Mouse (Mus musculus) lung, adult 2 months (tissue): ENCODE data around the gene Nod1. TPM values are rescaled to one million over a fixed set of nuclear protein-coding genes. Genes with fewer than 3 reads are reported as not detected.

Experiments
- DNase-seq: peaks from one replicate; pipeline ENCODE4 v3.0.0; 2022
- H3K4me1 ChIP-seq: fragments of 200-500 bp; 2 replicates; pipeline ENCODE4 v1.6.1; 2011; ENCODE audit warnings: low read length; ENCODE audit not compliant: control insufficient read depth, insufficient read depth
- H3K4me3 ChIP-seq: fragments of 200-500 bp; replicated peaks from 2 replicates; pipeline ENCODE3; 2011; ENCODE audit warnings: low read depth, mild to moderate bottlenecking, control low read depth, low read length; ENCODE audit errors: extremely low read depth
- CTCF ChIP-seq: fragments of 200-500 bp; IDR thresholded peaks from 2 replicates; pipeline ENCODE4 v1.5.1; 2011; ENCODE audit warnings: mild to moderate bottlenecking, low read length, control low read depth; ENCODE audit not compliant: insufficient read depth
- POLR2A ChIP-seq: fragments of 200-500 bp; IDR thresholded peaks from 2 replicates; pipeline ENCODE4 v1.6.1; 2011; ENCODE audit warnings: low read depth, mild to moderate bottlenecking, control low read depth, low read length, borderline replicate concordance; ENCODE audit errors: extremely low read depth
- WGBS: fragments of 180-500 bp; shearing (Covaris S2); methylation state at CpG from one replicate; pipeline ENCODE4 v1.1.7; 2018; 5-methylcytosine and 5-hydroxymethylcytosine counted together
- polyA plus RNA-seq: library from polyadenylated mRNA; depleted of rRNA; stranded (reverse); fragments of >200 nt; gene quantifications from 2 replicates; pipeline ENCODE4 v1.2.3, GENCODE M21; 2012

Gene Nod1
- polyA plus RNA-seq, 1 experiment = 66.0 TPM

- WGBS = 93% methylated on average over 12 of the region's 12 CpGs
- DNase-seq = peak; percentile 1
- peaks cover 12% of the 10 kb centered on the region for H3K4me1 ChIP-seq
- TF ChIP-seq POLR2A (no peak), CTCF (no peak)
- H3K4me3 ChIP-seq = no peak overlapping the region
Observed at GRCm38 (mm10) chr6:54932526-54932925, 39.9 kb downstream of the Nod1 start.

- H3K4me1 ChIP-seq = peaks cover 12% of the 10 kb centered on the region
- DNase-seq = no peak
- WGBS = 93% methylated on average over 4 of the region's 4 CpGs
Observed at GRCm38 (mm10) chr6:54931641-54932040, 40.8 kb downstream of the Nod1 start.

GRCm38 (mm10) chr6:54927946-54928345, 44.5 kb downstream of the Nod1 start:
- TF ChIP-seq POLR2A (no peak), CTCF (no peak)
- Histone ChIP-seq H3K4me1 (no peaks in the 10 kb centered on the region), H3K4me3 (no peak overlapping the region)
- 83% methylated on average over 6 of the region's 6 CpGs for WGBS
- no peak for DNase-seq

More at GRCm38 (mm10) chr6:54931641-54932040, 40.8 kb downstream of the Nod1 start:
- TF ChIP-seq POLR2A (no peak), CTCF (no peak)
- no peak overlapping the region for H3K4me3 ChIP-seq

- Histone ChIP-seq H3K4me1 (no peaks in the 10 kb centered on the region), H3K4me3 (no peak overlapping the region)
- TF ChIP-seq POLR2A (no peak), CTCF (no peak)
- 68% methylated on average over 2 of the region's 2 CpGs for WGBS
- DNase-seq = no peak
Observed at GRCm38 (mm10) chr6:54926899-54927298, 45.5 kb downstream of the Nod1 start.

- Histone ChIP-seq H3K4me3 (no peak overlapping the region), H3K4me1 (no peaks in the 10 kb centered on the region)
- peak; percentile 4 for DNase-seq
- 46% methylated on average over 7 of the region's 7 CpGs for WGBS
- TF ChIP-seq POLR2A (no peak), CTCF (no peak)
Observed at GRCm38 (mm10) chr6:54925736-54926440, 46.5 kb downstream of the Nod1 start.

- no peak for DNase-seq
- WGBS = 96% methylated on average over 16 of the region's 16 CpGs
- no peaks in the 10 kb centered on the region for H3K4me1 ChIP-seq
- TF ChIP-seq POLR2A = no peak
- no peak for TF ChIP-seq CTCF
- H3K4me3 ChIP-seq = no peak overlapping the region
Observed at GRCm38 (mm10) chr6:54924538-54924937, 47.9 kb downstream of the Nod1 start.

GRCm38 (mm10) chr6:54918521-54918920, 53.9 kb downstream of the Nod1 start:
- H3K4me3 ChIP-seq = no peak overlapping the region
- TF ChIP-seq CTCF (no peak), POLR2A (no peak)
- no peak for DNase-seq
- H3K4me1 ChIP-seq = no peaks in the 10 kb centered on the region
- WGBS = 81% methylated on average over 5 of the region's 5 CpGs

GRCm38 (mm10) chr6:54917523-54917922, 54.9 kb downstream of the Nod1 start:
- DNase-seq = peak; percentile 62
- WGBS = 16% methylated on average over 4 of the region's 4 CpGs
- peak; percentile 77 for TF ChIP-seq CTCF
- no peak for TF ChIP-seq POLR2A
- H3K4me3 ChIP-seq = no peak overlapping the region
- H3K4me1 ChIP-seq = no peaks in the 10 kb centered on the region

GRCm38 (mm10) chr6:54916941-54917340, 55.5 kb downstream of the Nod1 start:
- H3K4me1 ChIP-seq = no peaks in the 10 kb centered on the region
- no peak for TF ChIP-seq POLR2A
- TF ChIP-seq CTCF = no peak
- 70% methylated on average over 4 of the region's 4 CpGs for WGBS
- H3K4me3 ChIP-seq = no peak overlapping the region
- DNase-seq = no peak

- WGBS = 41% methylated on average over 4 of the region's 4 CpGs
- H3K4me1 ChIP-seq = no peaks in the 10 kb centered on the region
- DNase-seq = no peak
- H3K4me3 ChIP-seq = no peak overlapping the region
- TF ChIP-seq CTCF = no peak
- no peak for TF ChIP-seq POLR2A
Observed at GRCm38 (mm10) chr6:54916163-54916562, 56.2 kb downstream of the Nod1 start.

- no peak for DNase-seq
- no peak for TF ChIP-seq POLR2A
- no peak for TF ChIP-seq CTCF
- no peak overlapping the region for H3K4me3 ChIP-seq
- WGBS = 77% methylated on average over 4 of the region's 4 CpGs
- no peaks in the 10 kb centered on the region for H3K4me1 ChIP-seq
Observed at GRCm38 (mm10) chr6:54914977-54915376, 57.4 kb downstream of the Nod1 start.
